Mouse (Mus musculus): ENCODE measurements around the gene Col17a1. TPM values are rescaled to one million over a fixed set of nuclear protein-coding genes. Genes with fewer than 3 reads are reported as not detected.

Gene Col17a1
- 0.32 TPM in 1 of 2 replicates, not detected in the other for polyA plus RNA-seq (2011; ENCODE audit: insufficient read depth, insufficient read length, low read depth, missing spikeins)

DNA sequence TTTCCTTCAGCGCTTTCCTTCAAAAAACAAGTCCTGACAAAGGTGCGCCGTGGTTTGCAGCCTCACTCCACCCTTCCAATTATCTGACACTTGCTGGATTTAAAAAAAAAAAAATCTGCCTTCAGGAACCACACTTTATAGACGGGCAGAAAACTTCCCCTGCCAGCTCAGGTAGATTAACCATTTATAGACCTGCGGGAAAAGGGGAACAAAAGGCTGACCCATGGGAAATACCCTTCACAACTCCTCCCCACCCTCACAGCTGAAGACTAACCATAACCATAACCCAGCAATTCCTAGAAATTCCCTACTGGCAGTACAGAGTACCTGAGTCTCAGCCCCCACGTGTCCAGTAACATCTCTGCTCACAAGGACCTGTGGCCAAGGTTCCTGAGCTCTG lies at the start of gene Col17a1:
Col17a1 (minus strand) TSS at position 101 of the 400 bp plus-strand sequence.
- Histone ChIP-seq H3K27me3 (ENCODE audit: control insufficient read depth, insufficient read depth, low read length, poor library complexity, severe bottlenecking) (no peaks in the 10 kb centered on the region), H3K9me3 (replicated peaks; ENCODE audit: control insufficient read depth, insufficient read depth, low read length, poor library complexity, severe bottlenecking) (no peaks in the 10 kb centered on the region), H3K4me3 (ENCODE audit: low read depth, low read length) (no peak within 1 kb of the TSS), H3K4me1 (ENCODE audit: control insufficient read depth, insufficient read depth, low read length) (no peaks in the 10 kb centered on the region), H3K27ac (ENCODE audit: insufficient read depth, low read length) (no peak within 1 kb of the TSS), H3K9ac (ENCODE audit: low read depth, poor library complexity, severe bottlenecking) (no peak within 1 kb of the TSS), H3K36me3 (ENCODE audit: control insufficient read depth, insufficient read depth, low read length, poor library complexity, severe bottlenecking) (no peaks in the 10 kb centered on the region)
- TF ChIP-seq EP300 (IDR thresholded peaks at IDR 0.05; ENCODE audit: insufficient read depth, low read depth, low read length) = no peak
- no peak for TF ChIP-seq POLR2A (IDR thresholded peaks at IDR 0.05; ENCODE audit: insufficient read depth, low read length)
- no peak for TF ChIP-seq CTCF (IDR thresholded peaks at IDR 0.05; ENCODE audit: low read depth, low read length)

DNA sequence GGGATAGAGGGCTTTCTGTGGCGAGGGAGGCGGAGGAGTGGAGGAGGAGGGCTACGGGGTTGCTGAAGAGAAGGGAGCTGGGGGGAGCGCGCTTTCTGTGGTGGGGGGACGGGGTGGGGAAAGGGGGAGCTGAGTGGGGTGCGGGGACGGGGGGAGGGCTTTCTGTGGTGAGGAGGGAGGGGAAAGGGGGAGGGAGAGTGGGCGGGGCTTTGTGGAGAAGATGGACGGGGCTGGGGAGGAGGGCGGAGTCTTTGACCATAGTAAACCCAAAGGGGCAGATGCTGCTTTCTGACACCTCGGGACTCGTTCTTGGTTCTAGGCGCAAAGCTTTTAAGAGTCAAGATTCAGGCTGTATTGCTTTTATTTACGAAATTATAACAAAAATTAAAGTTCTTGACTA lies 40.0 kb upstream of the Col17a1 start:
- peak overlapping the region; percentile 45 for H3K27ac ChIP-seq (ENCODE audit: insufficient read depth, low read length)
- H3K27me3 ChIP-seq (ENCODE audit: control insufficient read depth, insufficient read depth, low read length, poor library complexity, severe bottlenecking) = no peaks in the 10 kb centered on the region
- H3K36me3 ChIP-seq (ENCODE audit: control insufficient read depth, insufficient read depth, low read length, poor library complexity, severe bottlenecking) = peaks cover 43% of the 10 kb centered on the region
- no peaks in the 10 kb centered on the region for H3K4me1 ChIP-seq (ENCODE audit: control insufficient read depth, insufficient read depth, low read length)
- TF ChIP-seq EP300 (IDR thresholded peaks at IDR 0.05; ENCODE audit: insufficient read depth, low read depth, low read length) = no peak
- no peak for TF ChIP-seq CTCF (IDR thresholded peaks at IDR 0.05; ENCODE audit: low read depth, low read length)
- TF ChIP-seq POLR2A (IDR thresholded peaks at IDR 0.05; ENCODE audit: insufficient read depth, low read length) = no peak
- peak overlapping the region; percentile 95 for H3K9ac ChIP-seq (ENCODE audit: low read depth, poor library complexity, severe bottlenecking)
- H3K4me3 ChIP-seq (ENCODE audit: low read depth, low read length) = peak overlapping the region; percentile 96
- no peaks in the 10 kb centered on the region for H3K9me3 ChIP-seq (replicated peaks; ENCODE audit: control insufficient read depth, insufficient read depth, low read length, poor library complexity, severe bottlenecking)

- peaks cover 36% of the 10 kb centered on the region for H3K36me3 ChIP-seq (ENCODE audit: control insufficient read depth, insufficient read depth, low read length, poor library complexity, severe bottlenecking)
These were observed 39.4 kb upstream of the Col17a1 start, which contains the start of gene Sfr1 for GRCm38 (mm10) chr19:47731071-47731881. Gene Sfr1, plus strand, starts transcription at chr19:47731682.

GRCm38 (mm10) chr19:47730691-47731070 lies 38.8 kb upstream of the Col17a1 start:
- H3K9ac ChIP-seq (ENCODE audit: low read depth, poor library complexity, severe bottlenecking) = peak overlapping the region; percentile 95
- no peaks in the 10 kb centered on the region for H3K27me3 ChIP-seq (ENCODE audit: control insufficient read depth, insufficient read depth, low read length, poor library complexity, severe bottlenecking)
- H3K4me1 ChIP-seq (ENCODE audit: control insufficient read depth, insufficient read depth, low read length) = no peaks in the 10 kb centered on the region
- TF ChIP-seq POLR2A (IDR thresholded peaks at IDR 0.05; ENCODE audit: insufficient read depth, low read length) = no peak
- no peak for TF ChIP-seq CTCF (IDR thresholded peaks at IDR 0.05; ENCODE audit: low read depth, low read length)
- TF ChIP-seq EP300 (IDR thresholded peaks at IDR 0.05; ENCODE audit: insufficient read depth, low read depth, low read length) = no peak
- peak overlapping the region; percentile 91 for H3K4me3 ChIP-seq (ENCODE audit: low read depth, low read length)
- H3K9me3 ChIP-seq (replicated peaks; ENCODE audit: control insufficient read depth, insufficient read depth, low read length, poor library complexity, severe bottlenecking) = no peaks in the 10 kb centered on the region
- H3K36me3 ChIP-seq (ENCODE audit: control insufficient read depth, insufficient read depth, low read length, poor library complexity, severe bottlenecking) = peaks cover 30% of the 10 kb centered on the region
- no peak overlapping the region for H3K27ac ChIP-seq (ENCODE audit: insufficient read depth, low read length)

More at GRCm38 (mm10) chr19:47731071-47731881, 39.4 kb upstream of the Col17a1 start, which contains the start of gene Sfr1:
- Histone ChIP-seq H3K27ac (ENCODE audit: insufficient read depth, low read length) (peak within 1 kb of the TSS; percentile 45), H3K9me3 (replicated peaks; ENCODE audit: control insufficient read depth, insufficient read depth, low read length, poor library complexity, severe bottlenecking) (no peaks in the 10 kb centered on the region), H3K4me1 (ENCODE audit: control insufficient read depth, insufficient read depth, low read length) (no peaks in the 10 kb centered on the region), H3K9ac (ENCODE audit: low read depth, poor library complexity, severe bottlenecking) (peak within 1 kb of the TSS; percentile 95), H3K27me3 (ENCODE audit: control insufficient read depth, insufficient read depth, low read length, poor library complexity, severe bottlenecking) (no peaks in the 10 kb centered on the region), H3K4me3 (ENCODE audit: low read depth, low read length) (peak within 1 kb of the TSS; percentile 96)
- TF ChIP-seq CTCF (IDR thresholded peaks at IDR 0.05; ENCODE audit: low read depth, low read length) (peak; percentile 43), EP300 (IDR thresholded peaks at IDR 0.05; ENCODE audit: insufficient read depth, low read depth, low read length) (no peak), POLR2A (IDR thresholded peaks at IDR 0.05; ENCODE audit: insufficient read depth, low read length) (peak; percentile 91)

DNA sequence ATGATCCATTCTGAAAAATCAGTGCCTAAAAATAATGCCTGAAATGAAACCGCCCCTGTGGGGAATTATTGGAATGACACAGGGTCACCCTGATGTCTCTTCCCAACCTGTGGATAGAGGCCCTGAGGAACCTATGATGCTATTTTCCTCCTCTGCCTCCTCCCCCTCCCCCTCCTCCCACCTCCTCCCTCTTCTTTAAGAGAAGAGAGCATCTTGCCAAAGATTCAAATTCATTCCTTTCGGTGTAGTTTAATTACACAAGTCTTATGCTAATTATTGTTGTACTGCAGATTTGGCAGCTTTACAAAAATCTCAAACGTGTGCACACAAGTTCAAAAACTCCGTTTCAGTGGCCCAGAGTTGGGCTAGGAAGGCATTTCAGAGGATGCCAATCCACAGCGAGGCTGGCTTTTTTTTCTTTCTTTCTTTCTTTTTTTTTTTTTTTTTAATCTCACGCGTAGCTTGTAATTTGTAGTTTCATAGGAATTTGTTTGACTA lies 33.8 kb upstream of the Col17a1 start:
- H3K27ac ChIP-seq (ENCODE audit: insufficient read depth, low read length) = no peak overlapping the region
- no peak overlapping the region for H3K4me3 ChIP-seq (ENCODE audit: low read depth, low read length)
- no peaks in the 10 kb centered on the region for H3K4me1 ChIP-seq (ENCODE audit: control insufficient read depth, insufficient read depth, low read length)
- no peaks in the 10 kb centered on the region for H3K36me3 ChIP-seq (ENCODE audit: control insufficient read depth, insufficient read depth, low read length, poor library complexity, severe bottlenecking)
- H3K9ac ChIP-seq (ENCODE audit: low read depth, poor library complexity, severe bottlenecking) = no peak overlapping the region
- TF ChIP-seq CTCF (IDR thresholded peaks at IDR 0.05; ENCODE audit: low read depth, low read length) (no peak), POLR2A (IDR thresholded peaks at IDR 0.05; ENCODE audit: insufficient read depth, low read length) (no peak), EP300 (IDR thresholded peaks at IDR 0.05; ENCODE audit: insufficient read depth, low read depth, low read length) (no peak)
- no peaks in the 10 kb centered on the region for H3K9me3 ChIP-seq (replicated peaks; ENCODE audit: control insufficient read depth, insufficient read depth, low read length, poor library complexity, severe bottlenecking)
- no peaks in the 10 kb centered on the region for H3K27me3 ChIP-seq (ENCODE audit: control insufficient read depth, insufficient read depth, low read length, poor library complexity, severe bottlenecking)

- no peak overlapping the region for H3K9ac ChIP-seq (ENCODE audit: low read depth, poor library complexity, severe bottlenecking)
- H3K4me1 ChIP-seq (ENCODE audit: control insufficient read depth, insufficient read depth, low read length) = no peaks in the 10 kb centered on the region
- no peaks in the 10 kb centered on the region for H3K27me3 ChIP-seq (ENCODE audit: control insufficient read depth, insufficient read depth, low read length, poor library complexity, severe bottlenecking)
- H3K9me3 ChIP-seq (replicated peaks; ENCODE audit: control insufficient read depth, insufficient read depth, low read length, poor library complexity, severe bottlenecking) = no peaks in the 10 kb centered on the region
- no peaks in the 10 kb centered on the region for H3K36me3 ChIP-seq (ENCODE audit: control insufficient read depth, insufficient read depth, low read length, poor library complexity, severe bottlenecking)
- H3K27ac ChIP-seq (ENCODE audit: insufficient read depth, low read length) = no peak overlapping the region
- H3K4me3 ChIP-seq (ENCODE audit: low read depth, low read length) = no peak overlapping the region
- TF ChIP-seq CTCF (IDR thresholded peaks at IDR 0.05; ENCODE audit: low read depth, low read length) (no peak), POLR2A (IDR thresholded peaks at IDR 0.05; ENCODE audit: insufficient read depth, low read length) (no peak), EP300 (IDR thresholded peaks at IDR 0.05; ENCODE audit: insufficient read depth, low read depth, low read length) (no peak)
These were observed 33.0 kb upstream of the Col17a1 start for GRCm38 (mm10) chr19:47724903-47725302.

All from ES-Bruce4 (cell line).